Mouse (Mus musculus) liver, embryonic 13.5 days (tissue): ENCODE measurements around the gene Otos. TPM values are rescaled to one million over a fixed set of nuclear protein-coding genes. Genes with fewer than 3 reads are reported as not detected.
A peak's percentile ranks its signal among the peaks of the same experiment; 100 is the strongest.

ENCODE experiments used
- ATAC-seq: fragments of 200-750 bp; cut with Nextera tagmentation; 2 replicates; pipeline ENCODE4 v1.8.0; 2017; ENCODE audit warnings: low read depth, mild to moderate bottlenecking, moderate number of reproducible peaks, moderate library complexity
- DNase-seq: peaks from one replicate; pipeline ENCODE4 v3.0.0; 2022
- H3K27ac ChIP-seq: fragments of 300-500 bp; sonication (generic); 2 replicates; pipeline ENCODE4 v1.5.1; 2015; ENCODE audit warnings: moderate library complexity, mild to moderate bottlenecking, inconsistent platforms
- H3K27me3 ChIP-seq: fragments of 300-500 bp; sonication (generic); 2 replicates; pipeline ENCODE4 v1.6.1; 2015; ENCODE audit warnings: mild to moderate bottlenecking, inconsistent platforms
- H3K36me3 ChIP-seq: fragments of 300-500 bp; sonication (generic); 2 replicates; pipeline ENCODE4 v1.6.1; 2015; ENCODE audit warnings: mild to moderate bottlenecking, inconsistent platforms
- H3K4me1 ChIP-seq: fragments of 300-500 bp; sonication (generic); replicated peaks from 2 replicates; pipeline ENCODE4 v1.6.1; 2015; ENCODE audit warnings: inconsistent platforms
- H3K4me2 ChIP-seq: fragments of 300-500 bp; sonication (generic); 2 replicates; pipeline ENCODE4 v1.6.1; 2015; ENCODE audit warnings: inconsistent platforms, mild to moderate bottlenecking, moderate library complexity
- H3K4me3 ChIP-seq: fragments of 300-500 bp; sonication (generic); replicated peaks from 2 replicates; pipeline ENCODE4 v1.5.1; 2015; ENCODE audit warnings: mild to moderate bottlenecking, inconsistent platforms
- H3K9ac ChIP-seq: fragments of 300-500 bp; sonication (generic); 2 replicates; pipeline ENCODE4 v1.6.1; 2015; ENCODE audit warnings: mild to moderate bottlenecking, inconsistent platforms
- H3K9me3 ChIP-seq: fragments of 300-500 bp; sonication (generic); replicated peaks from 2 replicates; pipeline ENCODE4 v1.6.1; 2016; ENCODE audit warnings: inconsistent platforms
- WGBS: fragments of 180-500 bp; shearing (Covaris S2); methylation state at CpG from one replicate; pipeline ENCODE4 v1.1.7; 2015; ENCODE audit not compliant: insufficient replicate concordance; 5-methylcytosine and 5-hydroxymethylcytosine counted together
- polyA plus RNA-seq: library from polyadenylated mRNA; unstranded; fragments of >200 nt; fragmentation: Nextera tagmentation; extraction: Ambion mirVana; gene quantifications from 2 replicates; pipeline ENCODE4 v1.2.1, GENCODE M21; 2015

Gene Otos
- polyA plus RNA-seq, 1 experiment from 2014 or later, result not detected

- DNase-seq, result no peak
- Histone ChIP-seq H3K4me1 (no peaks in the 10 kb centered on the region; the same call in 1 of the 2 replicates), H3K27me3 (no peaks in the 10 kb centered on the region), H3K9me3 (no peaks in the 10 kb centered on the region), H3K4me2 (no peak overlapping the region), H3K4me3 (no peak overlapping the region), H3K36me3 (peaks cover 40% of the 10 kb centered on the region), H3K27ac (no peak overlapping the region), H3K9ac (no peak overlapping the region)
- no peak for ATAC-seq
- 50% methylated on average over 1 of the region's 1 CpGs for WGBS
Observed at GRCm38 (mm10) chr1:92634569-92634968, 14.1 kb downstream of the Otos start.

- H3K4me3 ChIP-seq, result no peak overlapping the region
- no peak for DNase-seq
- peaks cover 31% of the 10 kb centered on the region for H3K36me3 ChIP-seq
- ATAC-seq, result no peak
- no peak overlapping the region for H3K9ac ChIP-seq
- no peaks in the 10 kb centered on the region for H3K4me1 ChIP-seq
- H3K4me2 ChIP-seq, result no peak overlapping the region
- 66% methylated on average over 8 of the region's 8 CpGs for WGBS
- no peak overlapping the region for H3K27ac ChIP-seq
- no peaks in the 10 kb centered on the region for H3K27me3 ChIP-seq
- H3K9me3 ChIP-seq, result no peaks in the 10 kb centered on the region
Observed at GRCm38 (mm10) chr1:92633726-92634125, 14.9 kb downstream of the Otos start.

GRCm38 (mm10) chr1:92632948-92633347 lies 15.7 kb downstream of the Otos start:
- ATAC-seq, result no peak
- Histone ChIP-seq H3K4me3 (no peak overlapping the region), H3K27ac (no peak overlapping the region), H3K36me3 (peaks cover 23% of the 10 kb centered on the region), H3K4me1 (no peaks in the 10 kb centered on the region), H3K27me3 (no peaks in the 10 kb centered on the region), H3K4me2 (no peak overlapping the region), H3K9ac (no peak overlapping the region), H3K9me3 (no peaks in the 10 kb centered on the region)
- no peak for DNase-seq
- WGBS, result 54% methylated on average over 6 of the region's 6 CpGs

- H3K27ac ChIP-seq, result no peak overlapping the region
- no peaks in the 10 kb centered on the region for H3K9me3 ChIP-seq
- no peak overlapping the region for H3K4me3 ChIP-seq
- H3K4me1 ChIP-seq, result no peaks in the 10 kb centered on the region
- H3K36me3 ChIP-seq, result peaks cover 16% of the 10 kb centered on the region
- H3K27me3 ChIP-seq, result no peaks in the 10 kb centered on the region
- H3K4me2 ChIP-seq, result no peak overlapping the region
- ATAC-seq (no peak), DNase-seq (no peak)
- WGBS, result 64% methylated on average over 5 of the region's 5 CpGs
- no peak overlapping the region for H3K9ac ChIP-seq
Observed at GRCm38 (mm10) chr1:92632196-92632595, 16.4 kb downstream of the Otos start.

- Histone ChIP-seq H3K27me3 (no peaks in the 10 kb centered on the region), H3K9me3 (no peaks in the 10 kb centered on the region), H3K9ac (no peak overlapping the region), H3K27ac (no peak overlapping the region), H3K4me1 (no peaks in the 10 kb centered on the region), H3K36me3 (no peaks in the 10 kb centered on the region), H3K4me3 (no peak overlapping the region), H3K4me2 (no peak overlapping the region)
- no peak for DNase-seq
- ATAC-seq, result no peak
- 47% methylated on average over 4 of the region's 4 CpGs for WGBS
Observed at GRCm38 (mm10) chr1:92628227-92628626, 20.4 kb downstream of the Otos start.

GRCm38 (mm10) chr1:92618360-92618759 lies 30.3 kb downstream of the Otos start:
- H3K27ac ChIP-seq, result no peak overlapping the region
- DNase-seq, result no peak
- no peak for ATAC-seq
- H3K4me3 ChIP-seq, result no peak overlapping the region
- 46% methylated on average over 4 of the region's 4 CpGs for WGBS
- no peak overlapping the region for H3K9ac ChIP-seq
- 0 out of 2 replicates have a peak, but pooled peaks cover 2% of the 10 kb centered on the region for H3K27me3 ChIP-seq
- H3K36me3 ChIP-seq, result no peaks in the 10 kb centered on the region
- H3K4me1 ChIP-seq, result no peaks in the 10 kb centered on the region
- H3K4me2 ChIP-seq, result no peak overlapping the region
- no peaks in the 10 kb centered on the region for H3K9me3 ChIP-seq

GRCm38 (mm10) chr1:92617488-92617887 lies 31.2 kb downstream of the Otos start, which contains the start of gene Olfr12:
Gene Olfr12, plus strand, starts transcription at chr1:92617788.
- Histone ChIP-seq H3K4me1 (no peaks in the 10 kb centered on the region), H3K4me2 (no peak within 1 kb of the TSS), H3K27ac (no peak within 1 kb of the TSS), H3K9me3 (no peaks in the 10 kb centered on the region), H3K36me3 (no peaks in the 10 kb centered on the region), H3K27me3 (0 out of 2 replicates have a peak, but pooled peaks cover 2% of the 10 kb centered on the region), H3K9ac (no peak within 1 kb of the TSS), H3K4me3 (no peak within 1 kb of the TSS)
- 49% methylated on average over 2 of the region's 2 CpGs for WGBS
- DNase-seq, result no peak
- no peak for ATAC-seq

- 55% methylated on average over 1 of the region's 1 CpGs for WGBS
- H3K4me2 ChIP-seq, result no peak overlapping the region
- DNase-seq (no peak), ATAC-seq (no peak)
- H3K4me1 ChIP-seq, result no peaks in the 10 kb centered on the region
- H3K27ac ChIP-seq, result no peak overlapping the region
- H3K9ac ChIP-seq, result no peak overlapping the region
- H3K4me3 ChIP-seq, result no peak overlapping the region
- 0 out of 2 replicates have a peak, but pooled peaks cover 2% of the 10 kb centered on the region for H3K27me3 ChIP-seq
- H3K9me3 ChIP-seq, result no peaks in the 10 kb centered on the region
- H3K36me3 ChIP-seq, result no peaks in the 10 kb centered on the region
Observed at GRCm38 (mm10) chr1:92616046-92616445, 32.6 kb downstream of the Otos start.

- Histone ChIP-seq H3K27ac (no peak overlapping the region), H3K4me3 (no peak overlapping the region), H3K27me3 (0 out of 2 replicates have a peak, but pooled peaks cover 2% of the 10 kb centered on the region), H3K4me1 (no peaks in the 10 kb centered on the region), H3K9me3 (no peaks in the 10 kb centered on the region), H3K4me2 (no peak overlapping the region), H3K36me3 (no peaks in the 10 kb centered on the region), H3K9ac (no peak overlapping the region)
- DNase-seq (no peak), ATAC-seq (no peak)
- 7% methylated on average over 1 of the region's 1 CpGs for WGBS
Observed at GRCm38 (mm10) chr1:92614516-92614915, 34.1 kb downstream of the Otos start.

GRCm38 (mm10) chr1:92613175-92613574 lies 35.5 kb downstream of the Otos start:
- Histone ChIP-seq H3K27me3 (0 out of 2 replicates have a peak, but pooled peaks cover under 1% of the 10 kb centered on the region), H3K27ac (no peak overlapping the region), H3K9ac (no peak overlapping the region), H3K36me3 (no peaks in the 10 kb centered on the region), H3K9me3 (no peaks in the 10 kb centered on the region), H3K4me2 (no peak overlapping the region), H3K4me1 (no peaks in the 10 kb centered on the region), H3K4me3 (no peak overlapping the region)
- ATAC-seq (no peak), DNase-seq (no peak)
- WGBS, result 43% methylated on average over 4 of the region's 4 CpGs

- no peaks in the 10 kb centered on the region for H3K9me3 ChIP-seq
- no peak overlapping the region for H3K4me3 ChIP-seq
- WGBS, result 4% methylated on average over 5 of the region's 5 CpGs
- no peaks in the 10 kb centered on the region for H3K27me3 ChIP-seq
- H3K4me2 ChIP-seq, result no peak overlapping the region
- H3K36me3 ChIP-seq, result no peaks in the 10 kb centered on the region
- DNase-seq, result peak; percentile 7
- no peak overlapping the region for H3K9ac ChIP-seq
- no peak for ATAC-seq
- H3K27ac ChIP-seq, result no peak overlapping the region
- H3K4me1 ChIP-seq, result no peaks in the 10 kb centered on the region
Observed at GRCm38 (mm10) chr1:92611008-92611407, 37.6 kb downstream of the Otos start.

GRCm38 (mm10) chr1:92607711-92608110 lies 40.9 kb downstream of the Otos start:
- 44% methylated on average over 4 of the region's 4 CpGs for WGBS
- no peak for DNase-seq
- Histone ChIP-seq H3K27me3 (no peaks in the 10 kb centered on the region), H3K4me1 (no peaks in the 10 kb centered on the region), H3K36me3 (no peaks in the 10 kb centered on the region), H3K9me3 (no peaks in the 10 kb centered on the region), H3K4me3 (no peak overlapping the region), H3K9ac (no peak overlapping the region), H3K27ac (no peak overlapping the region), H3K4me2 (no peak overlapping the region)
- no peak for ATAC-seq
